Mouse (Mus musculus): Measurements from ENCODE around the gene Cdyl. TPM values are rescaled to one million over a fixed set of nuclear protein-coding genes. Genes with fewer than 3 reads are reported as not detected.

Gene Cdyl
- polyA plus RNA-seq, 1 experiment = 2.8 TPM

DNA sequence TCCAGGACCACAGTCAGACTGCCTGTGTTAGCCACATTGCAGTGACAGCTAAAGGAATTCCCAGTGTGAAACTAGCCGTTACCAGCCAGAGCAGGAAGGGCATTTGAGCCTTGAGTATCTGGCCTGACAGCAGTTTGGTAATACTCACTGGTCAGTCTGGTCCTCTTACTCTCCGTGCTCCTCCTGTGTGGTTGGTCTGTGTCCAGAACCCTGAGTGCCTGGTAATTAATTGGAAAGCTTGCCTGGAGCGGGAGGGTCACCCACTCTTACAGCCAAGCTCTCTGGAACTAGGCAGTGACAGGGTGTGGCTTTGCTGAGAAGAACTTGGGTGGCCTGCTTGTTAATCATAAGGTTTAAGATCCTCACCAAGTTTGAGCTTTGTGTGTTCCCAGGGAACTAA is 189.1 kb downstream of the Cdyl start:
- TF ChIP-seq POLR2A (IDR thresholded peaks at IDR 0.05; ENCODE audit: low read depth, low read length) (no peak), CTCF (conservative IDR thresholded peaks at IDR 0.05; ENCODE audit: insufficient read depth, insufficient read length, low read depth, low read length) (no peak)
- Histone ChIP-seq H3K27ac (ENCODE audit: insufficient read depth, low read depth, low read length) (no peak overlapping the region), H3K4me3 (ENCODE audit: insufficient read depth, low read depth, low read length) (no peak overlapping the region), H3K27me3 (replicated peaks; ENCODE audit: control insufficient read depth, insufficient read depth, low read length) (no peaks in the 10 kb centered on the region), H3K36me3 (ENCODE audit: control insufficient read depth, insufficient read depth, low read length) (no peaks in the 10 kb centered on the region), H3K4me1 (ENCODE audit: control insufficient read depth, insufficient read depth, low read length) (peaks cover 7% of the 10 kb centered on the region; the same call in 1 of the 2 replicates)
- WGBS = 24% methylated on average over 3 of the region's 3 CpGs
- DNase-seq = peak; percentile 61

DNA sequence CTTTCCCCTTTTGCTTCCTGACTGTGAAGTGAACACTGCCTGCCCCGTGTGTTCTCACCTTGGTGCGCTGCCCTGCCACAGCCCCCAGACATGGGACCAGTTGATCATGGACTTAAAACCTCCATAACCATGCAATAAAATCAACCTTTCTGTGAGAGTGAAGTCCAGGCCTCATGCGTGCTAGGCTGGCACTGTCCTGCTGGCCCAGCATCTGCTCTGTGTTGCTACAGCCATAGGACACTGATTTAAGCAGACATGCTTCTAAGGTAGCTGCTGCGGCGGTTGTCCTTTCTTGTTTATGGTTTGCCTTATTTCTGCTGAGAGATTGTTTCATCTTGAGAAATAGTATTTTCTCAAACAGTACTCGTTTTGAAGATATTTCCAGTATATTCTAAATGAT is 191.9 kb downstream of the Cdyl start:
- no peak overlapping the region for H3K4me3 ChIP-seq (ENCODE audit: insufficient read depth, low read depth, low read length)
- TF ChIP-seq CTCF (conservative IDR thresholded peaks at IDR 0.05; ENCODE audit: insufficient read depth, insufficient read length, low read depth, low read length) (no peak), POLR2A (IDR thresholded peaks at IDR 0.05; ENCODE audit: low read depth, low read length) (no peak)
- H3K4me1 ChIP-seq (ENCODE audit: control insufficient read depth, insufficient read depth, low read length) = peaks cover 7% of the 10 kb centered on the region; the same call in 1 of the 2 replicates
- no peaks in the 10 kb centered on the region for H3K27me3 ChIP-seq (replicated peaks; ENCODE audit: control insufficient read depth, insufficient read depth, low read length)
- 98% methylated on average over 6 of the region's 6 CpGs for WGBS
- no peak overlapping the region for H3K27ac ChIP-seq (ENCODE audit: insufficient read depth, low read depth, low read length)
- DNase-seq = no peak
- H3K36me3 ChIP-seq (ENCODE audit: control insufficient read depth, insufficient read depth, low read length) = no peaks in the 10 kb centered on the region

DNA sequence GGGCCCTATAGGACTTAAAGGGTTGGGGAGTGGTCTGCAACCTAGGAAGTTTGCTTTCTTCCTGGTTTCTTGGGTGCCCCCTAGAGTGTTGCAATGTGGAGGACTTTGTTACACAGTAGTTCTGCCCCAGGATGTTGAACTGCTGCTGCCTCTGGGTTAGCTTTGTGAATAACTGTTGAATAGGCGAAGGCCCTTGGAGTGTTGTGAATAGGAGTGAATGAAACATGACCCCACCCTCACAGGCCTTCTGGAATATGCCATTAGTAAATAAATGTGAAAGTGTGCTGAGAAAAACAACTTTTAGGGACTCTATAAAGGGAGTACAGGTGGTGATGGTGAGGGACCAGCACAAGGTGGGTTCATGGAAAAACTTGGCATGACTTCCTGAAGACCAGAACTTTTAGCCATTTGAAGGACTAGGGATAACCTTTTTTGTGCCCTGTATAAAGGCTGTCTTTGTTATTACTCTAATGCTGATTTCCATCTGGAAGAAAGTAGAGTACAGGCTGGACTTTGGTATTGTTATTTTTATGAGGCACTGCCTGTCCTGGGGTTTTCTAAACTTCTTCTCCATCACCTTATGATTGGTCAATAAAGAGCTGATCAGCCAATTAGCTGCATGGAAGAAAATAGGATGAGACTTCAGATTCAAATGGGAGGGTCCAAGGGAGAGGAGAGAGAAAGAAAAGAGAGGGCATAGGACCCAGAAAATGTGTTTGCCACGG is 193.4 kb downstream of the Cdyl start:
- peaks cover 7% of the 10 kb centered on the region; the same call in 1 of the 2 replicates for H3K4me1 ChIP-seq (ENCODE audit: control insufficient read depth, insufficient read depth, low read length)
- no peaks in the 10 kb centered on the region for H3K27me3 ChIP-seq (replicated peaks; ENCODE audit: control insufficient read depth, insufficient read depth, low read length)
- H3K36me3 ChIP-seq (ENCODE audit: control insufficient read depth, insufficient read depth, low read length) = no peaks in the 10 kb centered on the region
- H3K27ac ChIP-seq (ENCODE audit: insufficient read depth, low read depth, low read length) = no peak overlapping the region
- no peak for DNase-seq
- TF ChIP-seq POLR2A (IDR thresholded peaks at IDR 0.05; ENCODE audit: low read depth, low read length) (no peak), CTCF (conservative IDR thresholded peaks at IDR 0.05; ENCODE audit: insufficient read depth, insufficient read length, low read depth, low read length) (no peak)
- WGBS = 93% methylated on average over 2 of the region's 2 CpGs
- H3K4me3 ChIP-seq (ENCODE audit: insufficient read depth, low read depth, low read length) = no peak overlapping the region

GRCm38 (mm10) chr13:35857486-35857885 is 197.9 kb downstream of the Cdyl start:
- 73% methylated on average over 7 of the region's 7 CpGs for WGBS
- H3K36me3 ChIP-seq (ENCODE audit: control insufficient read depth, insufficient read depth, low read length) = no peaks in the 10 kb centered on the region
- no peak for TF ChIP-seq POLR2A (IDR thresholded peaks at IDR 0.05; ENCODE audit: low read depth, low read length)
- no peak for TF ChIP-seq CTCF (conservative IDR thresholded peaks at IDR 0.05; ENCODE audit: insufficient read depth, insufficient read length, low read depth, low read length)
- H3K27ac ChIP-seq (ENCODE audit: insufficient read depth, low read depth, low read length) = no peak overlapping the region
- no peaks in the 10 kb centered on the region for H3K27me3 ChIP-seq (replicated peaks; ENCODE audit: control insufficient read depth, insufficient read depth, low read length)
- no peak for DNase-seq
- no peaks in the 10 kb centered on the region for H3K4me1 ChIP-seq (ENCODE audit: control insufficient read depth, insufficient read depth, low read length)
- H3K4me3 ChIP-seq (ENCODE audit: insufficient read depth, low read depth, low read length) = no peak overlapping the region

GRCm38 (mm10) chr13:35860916-35861315 is 201.3 kb downstream of the Cdyl start:
- TF ChIP-seq POLR2A (IDR thresholded peaks at IDR 0.05; ENCODE audit: low read depth, low read length) (no peak), CTCF (conservative IDR thresholded peaks at IDR 0.05; ENCODE audit: insufficient read depth, insufficient read length, low read depth, low read length) (no peak)
- no peak for DNase-seq

DNA sequence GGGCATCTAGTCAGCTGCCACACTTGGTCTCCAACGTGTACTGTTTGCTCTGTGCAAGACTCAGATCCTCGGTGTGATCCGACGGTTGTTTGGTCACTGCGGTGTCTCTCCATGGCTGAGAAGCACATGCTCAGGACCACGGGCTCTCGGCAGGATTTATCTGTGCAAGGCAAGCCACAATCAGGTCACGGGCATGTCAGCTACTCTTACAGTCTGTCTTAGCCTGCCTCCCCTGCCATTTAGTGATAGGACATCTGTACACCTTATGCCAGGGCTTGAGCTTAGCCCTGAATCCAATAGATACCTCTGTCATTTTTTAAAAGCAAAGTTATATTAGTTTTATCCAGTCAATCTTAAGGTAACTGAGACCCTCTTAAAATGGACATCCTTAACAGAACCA is 211.0 kb downstream of the Cdyl start:
- TF ChIP-seq POLR2A (IDR thresholded peaks at IDR 0.05; ENCODE audit: low read depth, low read length) = no peak
- TF ChIP-seq CTCF (conservative IDR thresholded peaks at IDR 0.05; ENCODE audit: insufficient read depth, insufficient read length, low read depth, low read length) = no peak
- no peaks in the 10 kb centered on the region for H3K4me1 ChIP-seq (ENCODE audit: control insufficient read depth, insufficient read depth, low read length)
- H3K36me3 ChIP-seq (ENCODE audit: control insufficient read depth, insufficient read depth, low read length) = no peaks in the 10 kb centered on the region
- WGBS = 91% methylated on average over 8 of the region's 8 CpGs
- no peak overlapping the region for H3K4me3 ChIP-seq (ENCODE audit: insufficient read depth, low read depth, low read length)
- no peak overlapping the region for H3K27ac ChIP-seq (ENCODE audit: insufficient read depth, low read depth, low read length)
- no peak for DNase-seq
- H3K27me3 ChIP-seq (replicated peaks; ENCODE audit: control insufficient read depth, insufficient read depth, low read length) = no peaks in the 10 kb centered on the region

More at GRCm38 (mm10) chr13:35860916-35861315, 201.3 kb downstream of the Cdyl start:
- no peaks in the 10 kb centered on the region for H3K36me3 ChIP-seq (ENCODE audit: control insufficient read depth, insufficient read depth, low read length)
- H3K27ac ChIP-seq (ENCODE audit: insufficient read depth, low read depth, low read length) = no peak overlapping the region
- H3K4me3 ChIP-seq (ENCODE audit: insufficient read depth, low read depth, low read length) = no peak overlapping the region
- WGBS = 79% methylated on average over 8 of the region's 8 CpGs
- H3K4me1 ChIP-seq (ENCODE audit: control insufficient read depth, insufficient read depth, low read length) = no peaks in the 10 kb centered on the region
- no peaks in the 10 kb centered on the region for H3K27me3 ChIP-seq (replicated peaks; ENCODE audit: control insufficient read depth, insufficient read depth, low read length)

DNA sequence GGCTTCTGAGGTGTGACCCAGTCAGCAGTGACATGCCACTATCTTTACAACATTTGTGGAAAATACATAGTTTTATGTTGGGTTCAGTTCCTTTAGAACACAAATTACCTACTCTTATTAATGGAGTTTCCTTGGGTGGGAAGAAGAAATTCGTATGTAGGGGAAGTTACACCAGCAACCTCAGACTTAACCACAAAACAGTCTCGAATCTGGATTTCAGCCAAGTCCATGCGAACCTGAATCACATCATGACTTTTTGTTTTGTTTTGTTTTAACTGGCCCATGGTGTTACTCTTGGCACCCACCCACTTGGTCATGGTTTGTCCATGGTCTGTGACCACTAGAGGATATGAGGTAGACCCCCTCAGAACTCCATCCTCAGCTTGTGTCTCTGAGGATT is 211.5 kb downstream of the Cdyl start:
- WGBS = 56% methylated on average over 3 of the region's 3 CpGs
- no peak overlapping the region for H3K4me3 ChIP-seq (ENCODE audit: insufficient read depth, low read depth, low read length)
- no peak overlapping the region for H3K27ac ChIP-seq (ENCODE audit: insufficient read depth, low read depth, low read length)
- H3K27me3 ChIP-seq (replicated peaks; ENCODE audit: control insufficient read depth, insufficient read depth, low read length) = no peaks in the 10 kb centered on the region
- TF ChIP-seq POLR2A (IDR thresholded peaks at IDR 0.05; ENCODE audit: low read depth, low read length) = no peak
- no peak for TF ChIP-seq CTCF (conservative IDR thresholded peaks at IDR 0.05; ENCODE audit: insufficient read depth, insufficient read length, low read depth, low read length)
- DNase-seq = no peak
- no peaks in the 10 kb centered on the region for H3K36me3 ChIP-seq (ENCODE audit: control insufficient read depth, insufficient read depth, low read length)
- H3K4me1 ChIP-seq (ENCODE audit: control insufficient read depth, insufficient read depth, low read length) = no peaks in the 10 kb centered on the region

Measured in kidney, adult 2 months (tissue).